Mouse (Mus musculus) embryonic facial prominence, embryonic 12.5 days (tissue): Measurements from ENCODE around the gene Tsx. TPM values are rescaled to one million over a fixed set of nuclear protein-coding genes. Genes with fewer than 3 reads are reported as not detected.

Source experiments
- polyA plus RNA-seq: library from polyadenylated mRNA; unstranded; fragments of >200 nt; fragmentation: Nextera tagmentation; extraction: Ambion mirVana; gene quantifications from 2 replicates; pipeline ENCODE4 v1.2.1, GENCODE M21; 2016

Tsx gene
- polyA plus RNA-seq, 1 experiment from 2014 or later, result not detected

Other genes starting within 250 kb of the Tsx start
- gene Nap1l2, start 227.8 kb upstream of the Tsx start, polyA plus RNA-seq, result 8.4 and 9.4 TPM in 2 replicates
- gene Cdx4, start 93.1 kb upstream of the Tsx start, polyA plus RNA-seq, result not detected in 2 replicates
- 4.3 and 5.2 TPM in 2 replicates for gene Chic1, start 58.0 kb upstream of the Tsx start, polyA plus RNA-seq
- not detected in 2 replicates for gene Gm26992, start 7.5 kb downstream of the Tsx start, polyA plus RNA-seq
- gene Zcchc13, start 216.1 kb downstream of the Tsx start, polyA plus RNA-seq, result not detected in 2 replicates